Mouse (Mus musculus) lung, postnatal 0 days (tissue): Measurements from ENCODE around the gene Zswim4.

Source experiments
- CTCF ChIP-seq: IDR thresholded peaks from 2 replicates; pipeline ENCODE4 v1.5.1; 2016; ENCODE audit warnings: antibody characterized with exemption, mild to moderate bottlenecking
- EP300 ChIP-seq: IDR thresholded peaks from 2 replicates; pipeline ENCODE4 v1.6.1; 2016; ENCODE audit warnings: antibody characterized with exemption, mild to moderate bottlenecking, control low read depth

DNA sequence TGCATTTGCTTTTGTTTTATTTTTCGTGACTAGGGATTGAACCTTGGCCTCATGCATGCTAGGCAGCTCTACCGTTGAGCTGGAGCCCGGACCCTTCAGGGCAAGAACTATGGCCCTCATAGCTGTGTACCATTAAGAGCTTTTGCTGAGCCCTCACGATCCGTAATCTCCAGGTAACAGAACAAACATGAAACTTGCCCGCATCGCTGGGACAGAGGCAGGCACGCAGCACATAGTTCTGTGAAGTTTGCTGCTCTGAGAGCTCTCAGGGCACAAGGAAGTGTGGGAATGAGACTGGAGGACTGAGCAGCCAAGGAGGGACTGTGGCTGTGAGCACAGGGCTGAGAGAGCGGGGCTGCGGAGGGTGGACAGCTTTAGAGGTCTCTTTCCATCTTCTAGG is 48.2 kb downstream of the Zswim4 start:
- TF ChIP-seq CTCF = no peak
- TF ChIP-seq EP300 = peak; percentile 76; the same call in 1 of the 2 replicates
